Mouse (Mus musculus): ENCODE measurements around the gene Tnrc6b. TPM values are rescaled to one million over a fixed set of nuclear protein-coding genes. Genes with fewer than 3 reads are reported as not detected.

Gene Tnrc6b
- polyA plus RNA-seq, 1 experiment, result 40.0 TPM

- TF ChIP-seq POLR2A (IDR thresholded peaks at IDR 0.05; ENCODE audit: insufficient read depth, low read length), result no peak
- TF ChIP-seq EP300 (IDR thresholded peaks at IDR 0.05; ENCODE audit: insufficient read depth, low read depth, low read length), result no peak
- no peak for TF ChIP-seq CTCF (IDR thresholded peaks at IDR 0.05; ENCODE audit: low read depth, low read length)
- peaks cover 57% of the 10 kb centered on the region for H3K36me3 ChIP-seq (ENCODE audit: control insufficient read depth, insufficient read depth, low read length, poor library complexity, severe bottlenecking)
- no peak overlapping the region for H3K4me3 ChIP-seq (ENCODE audit: low read depth, low read length)
These were observed 242.9 kb downstream of the Tnrc6b start for GRCm38 (mm10) chr15:80953971-80954370.

GRCm38 (mm10) chr15:80954861-80955260, 243.7 kb downstream of the Tnrc6b start:
- Histone ChIP-seq H3K27ac (ENCODE audit: insufficient read depth, low read length) (no peak overlapping the region), H3K9ac (ENCODE audit: low read depth, poor library complexity, severe bottlenecking) (no peak overlapping the region), H3K4me3 (ENCODE audit: low read depth, low read length) (no peak overlapping the region), H3K27me3 (ENCODE audit: control insufficient read depth, insufficient read depth, low read length, poor library complexity, severe bottlenecking) (no peaks in the 10 kb centered on the region), H3K9me3 (replicated peaks; ENCODE audit: control insufficient read depth, insufficient read depth, low read length, poor library complexity, severe bottlenecking) (no peaks in the 10 kb centered on the region), H3K36me3 (ENCODE audit: control insufficient read depth, insufficient read depth, low read length, poor library complexity, severe bottlenecking) (peaks cover 64% of the 10 kb centered on the region), H3K4me1 (ENCODE audit: control insufficient read depth, insufficient read depth, low read length) (no peaks in the 10 kb centered on the region)
- TF ChIP-seq POLR2A (IDR thresholded peaks at IDR 0.05; ENCODE audit: insufficient read depth, low read length) (no peak), CTCF (IDR thresholded peaks at IDR 0.05; ENCODE audit: low read depth, low read length) (no peak), EP300 (IDR thresholded peaks at IDR 0.05; ENCODE audit: insufficient read depth, low read depth, low read length) (no peak)

More at GRCm38 (mm10) chr15:80953971-80954370, 242.9 kb downstream of the Tnrc6b start:
- H3K9me3 ChIP-seq (replicated peaks; ENCODE audit: control insufficient read depth, insufficient read depth, low read length, poor library complexity, severe bottlenecking), result no peaks in the 10 kb centered on the region
- no peak overlapping the region for H3K27ac ChIP-seq (ENCODE audit: insufficient read depth, low read length)
- H3K4me1 ChIP-seq (ENCODE audit: control insufficient read depth, insufficient read depth, low read length), result no peaks in the 10 kb centered on the region
- no peaks in the 10 kb centered on the region for H3K27me3 ChIP-seq (ENCODE audit: control insufficient read depth, insufficient read depth, low read length, poor library complexity, severe bottlenecking)
- no peak overlapping the region for H3K9ac ChIP-seq (ENCODE audit: low read depth, poor library complexity, severe bottlenecking)

- H3K4me3 ChIP-seq (ENCODE audit: low read depth, low read length), result no peak overlapping the region
- no peaks in the 10 kb centered on the region for H3K9me3 ChIP-seq (replicated peaks; ENCODE audit: control insufficient read depth, insufficient read depth, low read length, poor library complexity, severe bottlenecking)
- TF ChIP-seq EP300 (IDR thresholded peaks at IDR 0.05; ENCODE audit: insufficient read depth, low read depth, low read length) (no peak), POLR2A (IDR thresholded peaks at IDR 0.05; ENCODE audit: insufficient read depth, low read length) (no peak), CTCF (IDR thresholded peaks at IDR 0.05; ENCODE audit: low read depth, low read length) (no peak)
- no peaks in the 10 kb centered on the region for H3K4me1 ChIP-seq (ENCODE audit: control insufficient read depth, insufficient read depth, low read length)
- H3K27me3 ChIP-seq (ENCODE audit: control insufficient read depth, insufficient read depth, low read length, poor library complexity, severe bottlenecking), result no peaks in the 10 kb centered on the region
- no peak overlapping the region for H3K27ac ChIP-seq (ENCODE audit: insufficient read depth, low read length)
- H3K36me3 ChIP-seq (ENCODE audit: control insufficient read depth, insufficient read depth, low read length, poor library complexity, severe bottlenecking), result peaks cover 71% of the 10 kb centered on the region
- no peak overlapping the region for H3K9ac ChIP-seq (ENCODE audit: low read depth, poor library complexity, severe bottlenecking)
These were observed 244.8 kb downstream of the Tnrc6b start for GRCm38 (mm10) chr15:80955836-80956438.

DNA sequence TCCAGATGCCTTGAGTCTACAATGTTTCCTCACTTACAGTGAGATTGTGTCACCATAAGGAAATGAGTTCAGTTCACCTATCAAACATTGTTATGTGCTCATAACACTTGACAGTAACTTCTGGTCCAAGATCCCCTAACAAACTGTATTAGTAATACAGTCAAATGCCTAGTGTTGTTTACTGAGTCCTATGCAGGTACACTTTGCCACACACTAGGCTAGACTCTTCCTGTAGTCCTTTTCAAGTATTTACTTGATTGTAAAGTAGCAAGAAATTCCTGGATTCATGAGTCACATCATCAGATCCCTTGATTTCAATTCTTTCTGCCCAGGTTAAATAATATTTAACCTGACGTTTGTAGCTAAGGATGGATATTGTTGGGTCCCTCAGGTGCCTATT, 258.3 kb downstream of the Tnrc6b start:
- no peak for TF ChIP-seq EP300 (IDR thresholded peaks at IDR 0.05; ENCODE audit: insufficient read depth, low read depth, low read length)
- TF ChIP-seq CTCF (IDR thresholded peaks at IDR 0.05; ENCODE audit: low read depth, low read length), result no peak
- Histone ChIP-seq H3K9ac (ENCODE audit: low read depth, poor library complexity, severe bottlenecking) (no peak overlapping the region), H3K4me3 (ENCODE audit: low read depth, low read length) (no peak overlapping the region), H3K27me3 (ENCODE audit: control insufficient read depth, insufficient read depth, low read length, poor library complexity, severe bottlenecking) (no peaks in the 10 kb centered on the region), H3K9me3 (replicated peaks; ENCODE audit: control insufficient read depth, insufficient read depth, low read length, poor library complexity, severe bottlenecking) (no peaks in the 10 kb centered on the region), H3K36me3 (ENCODE audit: control insufficient read depth, insufficient read depth, low read length, poor library complexity, severe bottlenecking) (peaks cover 41% of the 10 kb centered on the region), H3K4me1 (ENCODE audit: control insufficient read depth, insufficient read depth, low read length) (no peaks in the 10 kb centered on the region), H3K27ac (ENCODE audit: insufficient read depth, low read length) (no peak overlapping the region)

DNA sequence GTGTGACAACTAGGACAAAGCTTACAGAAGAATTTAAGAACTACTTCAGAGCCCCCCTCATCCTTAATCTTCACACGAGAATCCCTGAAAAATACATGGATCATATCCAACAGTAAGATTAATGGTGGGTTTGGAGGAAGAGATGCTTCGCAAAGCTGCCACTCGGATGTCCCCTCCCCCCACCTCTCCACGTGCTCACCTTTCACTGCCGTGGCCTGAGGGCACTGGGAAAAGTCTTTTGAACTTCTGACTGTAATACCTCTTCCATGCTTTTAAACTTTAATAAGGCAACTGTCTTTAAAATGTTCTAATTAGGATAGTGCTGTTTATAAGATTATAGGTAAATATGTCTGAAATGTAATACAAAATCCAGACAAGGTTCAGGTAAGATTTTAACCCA, 263.2 kb downstream of the Tnrc6b start:
- Histone ChIP-seq H3K27ac (ENCODE audit: insufficient read depth, low read length) (no peak overlapping the region), H3K4me1 (ENCODE audit: control insufficient read depth, insufficient read depth, low read length) (no peaks in the 10 kb centered on the region), H3K27me3 (ENCODE audit: control insufficient read depth, insufficient read depth, low read length, poor library complexity, severe bottlenecking) (no peaks in the 10 kb centered on the region), H3K4me3 (ENCODE audit: low read depth, low read length) (no peak overlapping the region), H3K36me3 (ENCODE audit: control insufficient read depth, insufficient read depth, low read length, poor library complexity, severe bottlenecking) (peaks cover 5% of the 10 kb centered on the region; the same call in 1 of the 2 replicates), H3K9ac (ENCODE audit: low read depth, poor library complexity, severe bottlenecking) (no peak overlapping the region), H3K9me3 (replicated peaks; ENCODE audit: control insufficient read depth, insufficient read depth, low read length, poor library complexity, severe bottlenecking) (no peaks in the 10 kb centered on the region)
- TF ChIP-seq CTCF (IDR thresholded peaks at IDR 0.05; ENCODE audit: low read depth, low read length), result no peak
- TF ChIP-seq EP300 (IDR thresholded peaks at IDR 0.05; ENCODE audit: insufficient read depth, low read depth, low read length), result no peak
- no peak for TF ChIP-seq POLR2A (IDR thresholded peaks at IDR 0.05; ENCODE audit: insufficient read depth, low read length)

DNA sequence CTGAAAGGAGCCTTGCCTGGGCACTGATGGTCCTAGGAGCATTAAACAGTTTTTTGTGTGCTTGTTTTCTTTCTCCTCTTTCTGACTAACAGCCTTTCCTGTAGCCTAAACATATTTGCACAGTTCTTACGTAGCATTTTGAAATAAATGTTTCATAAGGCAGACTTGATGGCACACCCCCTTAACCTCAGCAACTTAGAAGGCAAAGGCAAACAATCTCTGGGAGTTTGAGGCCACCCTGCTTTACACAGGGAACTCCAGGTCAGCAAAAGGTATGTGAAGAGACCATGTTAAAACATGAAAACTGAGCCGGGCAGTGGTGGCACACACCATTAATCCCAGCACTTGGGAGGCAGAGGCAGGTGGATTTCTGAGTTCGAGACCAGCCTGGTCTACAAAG, 264.6 kb downstream of the Tnrc6b start:
- Histone ChIP-seq H3K4me1 (ENCODE audit: control insufficient read depth, insufficient read depth, low read length) (no peaks in the 10 kb centered on the region), H3K9ac (ENCODE audit: low read depth, poor library complexity, severe bottlenecking) (no peak overlapping the region), H3K4me3 (ENCODE audit: low read depth, low read length) (no peak overlapping the region), H3K9me3 (replicated peaks; ENCODE audit: control insufficient read depth, insufficient read depth, low read length, poor library complexity, severe bottlenecking) (no peaks in the 10 kb centered on the region), H3K27me3 (ENCODE audit: control insufficient read depth, insufficient read depth, low read length, poor library complexity, severe bottlenecking) (no peaks in the 10 kb centered on the region), H3K27ac (ENCODE audit: insufficient read depth, low read length) (no peak overlapping the region), H3K36me3 (ENCODE audit: control insufficient read depth, insufficient read depth, low read length, poor library complexity, severe bottlenecking) (no peaks in the 10 kb centered on the region)
- TF ChIP-seq POLR2A (IDR thresholded peaks at IDR 0.05; ENCODE audit: insufficient read depth, low read length) (no peak), EP300 (IDR thresholded peaks at IDR 0.05; ENCODE audit: insufficient read depth, low read depth, low read length) (no peak), CTCF (IDR thresholded peaks at IDR 0.05; ENCODE audit: low read depth, low read length) (no peak)

Measured in ES-Bruce4 (cell line).